Comparison of ENCODE assay signal across 29 mouse cellular contexts in genomic region chr9:96393731-96394235, GRCm38 (mm10). TPM values are rescaled to one million over a fixed set of nuclear protein-coding genes. Genes with fewer than 3 reads are reported as not detected.
DNase-seq lines count a peak whose midpoint lies in the region; ATAC-seq lines count a peak whose summit lies in the region.
"Had no signal": no experiment of that assay in that cellular context is flagged by ENCODE, and none has a peak within 500 bp of the region (broad histone marks: within the 10 kb centered on the region; RNA-seq: fewer than 3 reads in every experiment).

No protein-coding gene starts in this region.

- H3K36me3 ChIP-seq in heart, embryonic 13.5 days, result no peaks in the 10 kb centered on the region
- no peaks in the 10 kb centered on the region for H3K36me3 ChIP-seq in forebrain, embryonic 13.5 days (ENCODE audit: poor library complexity, severe bottlenecking)
- H3K36me3 ChIP-seq: embryonic facial prominence, embryonic 12.5 days; forebrain, embryonic 15.5 days; kidney, embryonic 15.5 days; limb, embryonic 13.5 days; midbrain, embryonic 13.5 days; neural tube, embryonic 15.5 days had no signal

- no peak overlapping the region for H3K9ac ChIP-seq in heart, embryonic 13.5 days
- no peak overlapping the region for H3K9ac ChIP-seq in forebrain, embryonic 13.5 days
- H3K9ac ChIP-seq: embryonic facial prominence, embryonic 12.5 days; forebrain, embryonic 15.5 days; hindbrain, embryonic 14.5 days; kidney, embryonic 15.5 days; limb, embryonic 13.5 days; midbrain, embryonic 13.5 days; neural tube, embryonic 15.5 days had no signal

- ATAC-seq in heart, embryonic 13.5 days (ENCODE audit: extremely low read depth, insufficient number of reproducible peaks, low FRiP score, low TSS enrichment), result no peak
- ATAC-seq in forebrain, embryonic 13.5 days, result no peak
- ATAC-seq: forebrain, embryonic 15.5 days; midbrain, embryonic 13.5 days had no signal

- 63% methylated on average over 2 of the region's 2 CpGs for WGBS in heart, embryonic 13.5 days
- 88% methylated on average over 2 of the region's 2 CpGs for WGBS in forebrain, embryonic 13.5 days

- H3K9me3 ChIP-seq in heart, embryonic 13.5 days, result no peaks in the 10 kb centered on the region
- H3K9me3 ChIP-seq in forebrain, embryonic 13.5 days (replicated peaks), result no peaks in the 10 kb centered on the region
- H3K9me3 ChIP-seq: embryonic facial prominence, embryonic 12.5 days; forebrain, embryonic 15.5 days; kidney, embryonic 15.5 days; limb, embryonic 13.5 days; megakaryocyte, embryonic 14.5 days; midbrain, embryonic 13.5 days; neural tube, embryonic 15.5 days had no signal

- no peak overlapping the region for H3K4me2 ChIP-seq in heart, embryonic 13.5 days
- no peak overlapping the region for H3K4me2 ChIP-seq in forebrain, embryonic 13.5 days
- H3K4me2 ChIP-seq: embryonic facial prominence, embryonic 12.5 days; forebrain, embryonic 15.5 days; hindbrain, embryonic 14.5 days; kidney, embryonic 15.5 days; limb, embryonic 13.5 days; liver, embryonic 11.5 days; midbrain, embryonic 13.5 days; neural tube, embryonic 15.5 days had no signal

- peak overlapping the region; percentile 53; the same call in 1 of the 2 replicates for H3K27ac ChIP-seq in heart, embryonic 13.5 days (replicated peaks)
- H3K27ac ChIP-seq in forebrain, embryonic 13.5 days, result no peak overlapping the region
- H3K27ac ChIP-seq: embryonic facial prominence, embryonic 12.5 days; forebrain, embryonic 15.5 days; hindbrain, embryonic 14.5 days; kidney, embryonic 15.5 days; left cerebral cortex, adult 2 months; limb, embryonic 13.5 days; midbrain, embryonic 13.5 days; neural tube, embryonic 15.5 days had no signal

- H3K4me1 ChIP-seq in heart, embryonic 13.5 days, result peaks cover 33% of the 10 kb centered on the region
- peaks cover 9% of the 10 kb centered on the region for H3K4me1 ChIP-seq in forebrain, embryonic 13.5 days
- H3K4me1 ChIP-seq: neural tube, embryonic 15.5 days had no signal

- no peaks in the 10 kb centered on the region for H3K27me3 ChIP-seq in heart, embryonic 13.5 days (replicated peaks)
- no peaks in the 10 kb centered on the region for H3K27me3 ChIP-seq in forebrain, embryonic 13.5 days
- H3K27me3 ChIP-seq: embryonic facial prominence, embryonic 12.5 days; forebrain, embryonic 15.5 days; kidney, embryonic 15.5 days; limb, embryonic 13.5 days; megakaryocyte, embryonic 14.5 days; neural tube, embryonic 15.5 days had no signal

- DNase-seq in heart, adult 18-20 months, result no peak
- DNase-seq in 416B (ENCODE audit: low read depth), result peak; percentile 59
- peak; percentile 58 for DNase-seq in CD4-positive, CD25-positive, alpha-beta regulatory T cell, adult 2 months (ENCODE audit: low read depth, low spot score)
- peak; percentile 66 for DNase-seq in induced T-regulatory cell, adult 2 months (ENCODE audit: low read depth)
- no peak for DNase-seq in cerebellum, postnatal 25 days
- DNase-seq: adrenal gland, postnatal 36 days; B cell, adult 2 months; cerebellum, adult 8-10 months; cerebellum, postnatal 36 days; embryo, embryonic 11 days; gastrocnemius, postnatal 36 days; kidney, adult 18-20 months; kidney, postnatal 25 days; lung, postnatal 36 days; retina, postnatal 1 day; right cerebral cortex, postnatal 14 days; thymus, postnatal 36 days had no signal

- no peak overlapping the region for H3K4me3 ChIP-seq in heart, embryonic 13.5 days
- H3K4me3 ChIP-seq in forebrain, embryonic 13.5 days, result no peak overlapping the region
- H3K4me3 ChIP-seq: embryonic facial prominence, embryonic 12.5 days; forebrain, embryonic 15.5 days; kidney, embryonic 15.5 days; left cerebral cortex, adult 2 months; limb, embryonic 13.5 days; midbrain, embryonic 13.5 days; neural tube, embryonic 15.5 days had no signal

RNA-seq across cellular contexts. Expression of gene Atp1b3, which starts 29.5 kb away (rescaled TPM):
- 130 and 141 TPM in 2 replicates for polyA plus RNA-seq in heart, embryonic 13.5 days (2015; fragmentation: Nextera tagmentation; extraction: Ambion mirVana)
- total RNA-seq in heart, adult 18-20 months (2021), result 10 to 100 TPM; 51.6 to 63.6 TPM
- 156 and 158 TPM in 2 replicates for polyA plus RNA-seq in forebrain, embryonic 13.5 days (2015; fragmentation: Nextera tagmentation; extraction: Ambion mirVana)

Comparison
In these comparisons a context has a peak if more than half of its experiments do, and no peak if none do; other contexts are left out.
1. DNase-seq: peak in 416B (single experiment), CD4-positive, CD25-positive, alpha-beta regulatory T cell, adult 2 months (single experiment) and induced T-regulatory cell, adult 2 months (single experiment); none in heart, adult 18-20 months (0 of 2) and cerebellum, postnatal 25 days (0 of 2).